21 mouse cellular contexts compared by ENCODE assay signal in genomic region chr7:114074133-114074532, GRCm38 (mm10). TPM values are rescaled to one million over a fixed set of nuclear protein-coding genes. Genes with fewer than 3 reads are reported as not detected.
A peak's percentile ranks its signal among the peaks of the same experiment; 100 is the strongest.
DNase-seq lines count a peak whose midpoint lies in the region; ATAC-seq and TF ChIP-seq lines count a peak whose summit lies in the region.
"Had no signal": no experiment of that assay in that cellular context is flagged by ENCODE, and none has a peak within 500 bp of the region (broad histone marks: within the 10 kb centered on the region; RNA-seq: fewer than 3 reads in every experiment).

No protein-coding gene starts in this region.

- H3K9ac ChIP-seq in intestine, postnatal 0 days (ENCODE audit: low read depth, low read length), result no peak overlapping the region
- H3K9ac ChIP-seq in liver, embryonic 16.5 days (ENCODE audit: low read depth, low read length), result no peak overlapping the region
- H3K9ac ChIP-seq: forebrain, embryonic 12.5 days; hindbrain, embryonic 14.5 days; midbrain, embryonic 12.5 days had no signal

- H3K9me3 ChIP-seq in intestine, postnatal 0 days (ENCODE audit: control insufficient read depth), result no peaks in the 10 kb centered on the region
- H3K9me3 ChIP-seq in liver, embryonic 16.5 days (replicated peaks; ENCODE audit: control insufficient read depth, low read length), result no peaks in the 10 kb centered on the region
- H3K9me3 ChIP-seq: embryonic facial prominence, embryonic 10.5 days; forebrain, embryonic 12.5 days; midbrain, embryonic 12.5 days had no signal

- peak; percentile 33 for DNase-seq in embryo, embryonic 10.5 days (ENCODE audit: low spot score)
- no peak for DNase-seq in embryo, embryonic 11 days
- DNase-seq in kidney, adult 2 months, result peak; percentile 75
- no peak for DNase-seq in kidney, postnatal 10 days
- no peak for DNase-seq in ovary, postnatal 14 days (ENCODE audit: low spot score)
- DNase-seq: adrenal gland, postnatal 14 days; cerebellum, adult 11-12 months; cerebellum, postnatal 25 days; gastrocnemius, postnatal 25 days; heart, postnatal 14 days had no signal

- no peak overlapping the region for H3K4me3 ChIP-seq in kidney, adult 2 months (ENCODE audit: insufficient read depth, low read depth, low read length)
- H3K4me3 ChIP-seq in intestine, postnatal 0 days (ENCODE audit: low read depth, low read length), result no peak overlapping the region
- no peak overlapping the region for H3K4me3 ChIP-seq in liver, embryonic 16.5 days (ENCODE audit: low read depth, low read length)
- H3K4me3 ChIP-seq: embryonic facial prominence, embryonic 10.5 days; forebrain, embryonic 12.5 days; midbrain, embryonic 12.5 days had no signal

- no peaks in the 10 kb centered on the region for H3K36me3 ChIP-seq in kidney, adult 2 months (ENCODE audit: control insufficient read depth, insufficient read depth, low read length)
- no peaks in the 10 kb centered on the region for H3K36me3 ChIP-seq in intestine, postnatal 0 days (ENCODE audit: control insufficient read depth, insufficient read depth)
- H3K36me3 ChIP-seq in liver, embryonic 16.5 days (ENCODE audit: control insufficient read depth, insufficient read depth), result no peaks in the 10 kb centered on the region
- H3K36me3 ChIP-seq: embryonic facial prominence, embryonic 10.5 days; forebrain, embryonic 12.5 days; midbrain, embryonic 12.5 days had no signal

- H3K27ac ChIP-seq in kidney, adult 2 months (ENCODE audit: insufficient read depth, low read depth, low read length), result no peak overlapping the region
- H3K27ac ChIP-seq in intestine, postnatal 0 days (ENCODE audit: low read depth, low read length), result peak overlapping the region; percentile 60
- H3K27ac ChIP-seq in liver, embryonic 16.5 days (ENCODE audit: low read length), result peak overlapping the region; percentile 70
- H3K27ac ChIP-seq: embryonic facial prominence, embryonic 10.5 days; forebrain, embryonic 12.5 days; hindbrain, embryonic 14.5 days; midbrain, embryonic 12.5 days had no signal

- H3K4me1 ChIP-seq in kidney, adult 2 months (ENCODE audit: control insufficient read depth, insufficient read depth, low read length), result peaks cover 23% of the 10 kb centered on the region
- peaks cover 8% of the 10 kb centered on the region; the same call in 1 of the 2 replicates for H3K4me1 ChIP-seq in intestine, postnatal 0 days (replicated peaks; ENCODE audit: control insufficient read depth, insufficient read depth, low read length)
- H3K4me1 ChIP-seq in liver, embryonic 16.5 days (ENCODE audit: control insufficient read depth, low read depth, low read length), result peaks cover 4% of the 10 kb centered on the region

- ATAC-seq in intestine, postnatal 0 days, result peak; percentile 65
- ATAC-seq in liver, embryonic 16.5 days (ENCODE audit: low read depth), result peak; percentile 77
- no peak for ATAC-seq in erythroblast, adult 5-6 weeks (replicated peaks; ENCODE audit: low FRiP score, poor library complexity, severe bottlenecking)
- ATAC-seq: lung, postnatal 0 days had no signal

- H3K27me3 ChIP-seq in kidney, adult 2 months (replicated peaks; ENCODE audit: control insufficient read depth, insufficient read depth, low read length), result no peaks in the 10 kb centered on the region
- no peaks in the 10 kb centered on the region for H3K27me3 ChIP-seq in intestine, postnatal 0 days (replicated peaks; ENCODE audit: control insufficient read depth, insufficient read depth, low read length)
- no peaks in the 10 kb centered on the region for H3K27me3 ChIP-seq in liver, embryonic 16.5 days (ENCODE audit: control insufficient read depth, insufficient read depth, low read depth, low read length)
- H3K27me3 ChIP-seq: CH12.LX; forebrain, embryonic 12.5 days; midbrain, embryonic 12.5 days had no signal

- TF ChIP-seq CTCF in kidney, adult 2 months (conservative IDR thresholded peaks at IDR 0.05; ENCODE audit: insufficient read depth, insufficient read length, low read depth, low read length), result no peak
- TF ChIP-seq CTCF in intestine, postnatal 0 days (IDR thresholded peaks at IDR 0.05; ENCODE audit: low read depth), result no peak

- 43% methylated on average over 7 of the region's 7 CpGs for WGBS in kidney, adult 2 months
- 44% methylated on average over 7 of the region's 7 CpGs for WGBS in intestine, postnatal 0 days
- WGBS in liver, embryonic 16.5 days (ENCODE audit: insufficient replicate concordance), result 51% methylated on average over 7 of the region's 7 CpGs

- TF ChIP-seq POLR2A in kidney, adult 2 months (IDR thresholded peaks at IDR 0.05; ENCODE audit: low read depth, low read length), result no peak

- H3K4me2 ChIP-seq in intestine, postnatal 0 days (replicated peaks; ENCODE audit: low read depth), result no peak overlapping the region
- H3K4me2 ChIP-seq in liver, embryonic 16.5 days (ENCODE audit: low read depth, low read length), result peak overlapping the region; percentile 9; the same call in 1 of the 2 replicates
- H3K4me2 ChIP-seq: forebrain, embryonic 12.5 days; heart, embryonic 11.5 days; hindbrain, embryonic 14.5 days; midbrain, embryonic 12.5 days had no signal

RNA-seq across cellular contexts. Expression of gene Rras2, which starts 43.4 kb away (rescaled TPM):
- 15.3 and 17.5 TPM in 2 replicates for polyA plus RNA-seq in kidney, adult 2 months (2012; rRNA removed)
- 24.3 and 24.5 TPM in 2 replicates for polyA plus RNA-seq in intestine, postnatal 0 days (2015; fragmentation: Nextera tagmentation; extraction: Ambion mirVana)
- 5.9 and 6.8 TPM in 2 replicates for polyA plus RNA-seq in liver, embryonic 16.5 days (2015; fragmentation: Nextera tagmentation; extraction: Ambion mirVana)
- 2.9 and 3.7 TPM in 2 replicates for total RNA-seq in erythroblast, adult 5-6 weeks (2015; ENCODE audit: low replicate concordance)
- total RNA-seq in erythroblast, adult 5-6 weeks (2017; ENCODE audit: low replicate concordance), result 2.0 TPM in 1 of 2 replicates, not detected in the other
- total RNA-seq: MEL had no signal

Comparison
In these comparisons a context has a peak if more than half of its experiments do, and no peak if none do; other contexts are left out.
1. DNase-seq: peak in embryo, embryonic 10.5 days (single experiment) and kidney, adult 2 months (single experiment); none in embryo, embryonic 11 days (single experiment), kidney, postnatal 10 days (single experiment) and ovary, postnatal 14 days (single experiment).